Mouse (Mus musculus) G1E (cell line): Measurements from ENCODE around the gene Dmac2. TPM values are rescaled to one million over a fixed set of nuclear protein-coding genes. Genes with fewer than 3 reads are reported as not detected.

Experiments
- ATAC-seq: 2 replicates; pipeline ENCODE4 v1.8.0; 2016; ENCODE audit warnings: mild to moderate bottlenecking; ENCODE audit not compliant: insufficient number of reproducible peaks, poor library complexity, low FRiP score, severe bottlenecking; ENCODE audit errors: extremely low read depth
- DNase-seq: peaks from one replicate; pipeline ENCODE4 v3.0.0; 2012; ENCODE audit warnings: low spot score
- H3K27me3 ChIP-seq: 2 replicates; pipeline ENCODE4 v1.6.1; 2012; ENCODE audit warnings: mild to moderate bottlenecking, low read length, inconsistent platforms; ENCODE audit not compliant: insufficient read depth
- H3K36me3 ChIP-seq: replicated peaks from 2 replicates; pipeline ENCODE3; 2012; ENCODE audit warnings: mild to moderate bottlenecking, inconsistent platforms
- H3K4me1 ChIP-seq: 2 replicates; pipeline ENCODE4 v1.6.1; 2012; ENCODE audit warnings: low read depth, low read length, inconsistent platforms, mixed read lengths; ENCODE audit not compliant: insufficient read depth
- H3K4me3 ChIP-seq: 2 replicates; pipeline ENCODE4 v1.5.1; 2012; ENCODE audit warnings: low read depth, mild to moderate bottlenecking, inconsistent platforms, low read length, moderate library complexity, mixed read lengths
- H3K9me3 ChIP-seq: replicated peaks from 2 replicates; pipeline ENCODE4 v1.6.1; 2012; ENCODE audit warnings: inconsistent platforms
- CTCF ChIP-seq: IDR thresholded peaks from 2 replicates; pipeline ENCODE4 v1.5.1; 2012; ENCODE audit warnings: low read depth, low read length, inconsistent platforms, mixed read lengths
- GATA1 ChIP-seq: IDR thresholded peaks from 2 replicates; pipeline ENCODE4 v1.6.1; 2012; ENCODE audit warnings: borderline replicate concordance, low read length, inconsistent platforms, mixed read lengths
- GATA2 ChIP-seq: IDR thresholded peaks from 2 replicates; pipeline ENCODE4 v1.6.1; 2012; ENCODE audit warnings: low read depth, low read length, inconsistent platforms, borderline replicate concordance
- POLR2AphosphoS5 ChIP-seq: IDR thresholded peaks from 2 replicates; pipeline ENCODE4 v1.6.1; 2012; ENCODE audit warnings: low read depth, low read length, inconsistent platforms; ENCODE audit not compliant: insufficient replicate concordance
- TAL1 ChIP-seq: conservative IDR thresholded peaks from 2 replicates; pipeline ENCODE4 v1.6.1; 2012; ENCODE audit warnings: low read depth, low read length, inconsistent platforms, mixed read lengths
- polyA plus RNA-seq: library from polyadenylated mRNA; stranded (reverse); fragments of >175 nt; gene quantifications from 2 replicates; pipeline ENCODE4 v1.2.3, GENCODE M21; 2012
- total RNA-seq, 2 experiments: library from RNA; stranded (forward) in 1 of 2; stranded (reverse) in 1 of 2; fragments of 200-1000 nt in 1 of 2; fragments of >200 nt in 1 of 2; fragmentation: Nextera tagmentation in 1 of 2; gene quantifications; 2 replicates each; pipeline ENCODE4 v1.2.3; 2014 to 2017

Gene Dmac2
- total and polyA plus RNA-seq, 3 experiments = 17.8 to 34.2 (median 21.3) TPM

DNA sequence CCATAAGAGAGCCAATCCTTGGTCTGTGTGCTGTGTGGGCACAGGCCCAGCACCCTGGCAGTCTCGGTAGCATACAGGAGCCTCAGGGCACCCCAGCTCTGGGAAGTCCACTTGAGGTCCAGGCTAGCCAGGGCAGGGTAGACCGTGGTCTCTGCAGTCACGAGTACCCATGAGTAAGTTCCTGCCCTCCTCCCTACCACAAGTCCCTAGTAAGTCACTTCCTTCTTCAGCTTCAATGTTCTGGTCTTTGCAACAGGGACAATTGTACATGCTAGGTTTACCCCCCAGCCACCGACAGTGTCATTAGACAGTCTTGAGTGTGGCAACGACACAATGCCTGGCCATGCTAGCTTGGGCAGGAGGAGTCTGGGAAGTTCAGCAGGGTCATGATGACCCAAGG, 13.5 kb downstream of the Dmac2 start:
- ATAC-seq (no peak), DNase-seq (no peak)
- Histone ChIP-seq H3K36me3 (peaks cover 77% of the 10 kb centered on the region), H3K4me1 (peaks cover 12% of the 10 kb centered on the region), H3K4me3 (no peak overlapping the region), H3K9me3 (no peaks in the 10 kb centered on the region), H3K27me3 (peaks cover 2% of the 10 kb centered on the region; the same call in 1 of the 2 replicates)
- TF ChIP-seq POLR2AphosphoS5 (no peak), TAL1 (no peak), CTCF (no peak)

GRCm38 (mm10) chr7:25636373-25636772, 17.2 kb downstream of the Dmac2 start:
- Histone ChIP-seq H3K36me3 (peaks cover 74% of the 10 kb centered on the region), H3K9me3 (no peaks in the 10 kb centered on the region), H3K4me3 (no peak overlapping the region), H3K4me1 (no peaks in the 10 kb centered on the region; the same call in 1 of the 2 replicates), H3K27me3 (peaks cover 2% of the 10 kb centered on the region; the same call in 1 of the 2 replicates)
- no peak for ATAC-seq
- no peak for DNase-seq
- TF ChIP-seq GATA1 = no peak
- TF ChIP-seq GATA2 = no peak
- no peak for TF ChIP-seq CTCF
- TF ChIP-seq TAL1 = no peak
- no peak for TF ChIP-seq POLR2AphosphoS5

DNA sequence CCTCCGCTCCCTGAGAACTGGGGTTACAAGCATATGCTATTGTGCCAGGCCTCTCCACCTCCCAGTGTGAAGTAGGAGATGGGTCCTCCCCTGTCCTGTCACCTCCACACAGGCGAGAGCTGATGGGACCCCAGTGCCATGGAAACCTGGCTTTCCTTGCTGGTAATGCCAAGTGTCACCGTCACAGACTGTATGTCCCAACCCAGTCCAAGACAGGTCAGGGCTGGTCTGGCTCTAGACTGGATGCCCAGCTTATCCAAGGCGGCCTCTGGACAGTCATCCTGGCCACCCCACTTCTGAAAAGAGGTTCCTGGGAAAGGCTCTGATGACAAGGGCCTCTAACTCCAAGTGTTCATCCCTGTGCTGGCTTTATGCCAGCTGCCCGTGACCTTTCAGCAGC, 17.9 kb downstream of the Dmac2 start:
- no peak overlapping the region for H3K4me3 ChIP-seq
- H3K9me3 ChIP-seq = no peaks in the 10 kb centered on the region
- TF ChIP-seq CTCF (no peak), POLR2AphosphoS5 (no peak), GATA2 (no peak), GATA1 (no peak), TAL1 (no peak)
- peaks cover 71% of the 10 kb centered on the region for H3K36me3 ChIP-seq
- ATAC-seq (no peak), DNase-seq (no peak)
- peaks cover 2% of the 10 kb centered on the region; the same call in 1 of the 2 replicates for H3K27me3 ChIP-seq
- H3K4me1 ChIP-seq = no peaks in the 10 kb centered on the region; the same call in 1 of the 2 replicates

DNA sequence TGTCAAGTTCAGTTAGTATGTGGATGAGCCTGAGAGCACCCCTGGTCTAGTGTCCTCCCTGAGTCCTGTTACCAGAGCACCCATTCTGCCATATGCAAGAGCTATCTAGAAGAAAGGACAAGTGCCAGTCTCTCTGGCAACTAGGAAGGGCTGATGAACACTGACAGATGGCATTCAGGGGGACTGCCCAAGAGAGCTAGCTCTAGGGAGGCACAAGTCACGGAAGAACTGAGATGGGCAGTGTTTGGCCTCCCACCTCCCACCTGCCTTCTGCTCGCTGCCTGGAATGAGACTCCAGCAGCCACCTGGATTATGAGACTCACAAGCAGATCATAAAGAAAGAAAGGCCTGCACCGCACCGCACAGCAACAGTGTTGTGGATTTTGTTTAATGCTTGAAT, 20.5 kb downstream of the Dmac2 start:
- peaks cover 63% of the 10 kb centered on the region for H3K36me3 ChIP-seq
- peaks cover 8% of the 10 kb centered on the region for H3K9me3 ChIP-seq
- peaks cover 2% of the 10 kb centered on the region; the same call in 1 of the 2 replicates for H3K27me3 ChIP-seq
- ATAC-seq (no peak), DNase-seq (no peak)
- TF ChIP-seq TAL1 = no peak
- TF ChIP-seq GATA2 = no peak
- no peak for TF ChIP-seq POLR2AphosphoS5
- no peak for TF ChIP-seq GATA1
- no peak for TF ChIP-seq CTCF
- H3K4me3 ChIP-seq = no peak overlapping the region
- peaks cover 13% of the 10 kb centered on the region for H3K4me1 ChIP-seq

GRCm38 (mm10) chr7:25644136-25644535, 24.9 kb downstream of the Dmac2 start:
- ATAC-seq (no peak), DNase-seq (no peak)
- no peak for TF ChIP-seq GATA1
- TF ChIP-seq POLR2AphosphoS5 = no peak
- no peak for TF ChIP-seq CTCF
- Histone ChIP-seq H3K4me3 (no peak overlapping the region), H3K27me3 (no peaks in the 10 kb centered on the region), H3K9me3 (peaks cover 8% of the 10 kb centered on the region), H3K4me1 (peaks cover 17% of the 10 kb centered on the region), H3K36me3 (peaks cover 46% of the 10 kb centered on the region)

DNA sequence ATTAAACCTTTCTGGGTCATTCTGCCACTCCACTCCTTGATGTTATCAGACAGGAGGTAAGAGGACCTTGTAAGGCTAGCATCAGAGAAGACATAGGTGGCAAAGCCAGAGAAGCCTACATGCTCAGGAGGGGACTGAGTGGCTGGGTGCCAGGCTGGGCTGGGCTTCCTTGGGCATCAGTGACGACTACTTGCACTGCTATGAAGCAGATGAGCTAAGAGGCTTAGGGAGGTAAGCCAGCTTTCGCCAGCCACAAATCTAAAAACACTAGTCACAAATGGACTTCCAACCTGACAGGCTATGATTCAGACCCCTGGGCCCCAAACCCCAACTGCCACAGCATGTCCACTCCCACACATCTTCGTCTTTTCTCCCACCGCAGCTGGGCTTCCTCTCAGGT, 25.4 kb downstream of the Dmac2 start:
- no peaks in the 10 kb centered on the region for H3K27me3 ChIP-seq
- TF ChIP-seq GATA1 (no peak), CTCF (no peak), GATA2 (no peak), TAL1 (no peak), POLR2AphosphoS5 (no peak)
- H3K9me3 ChIP-seq = peaks cover 8% of the 10 kb centered on the region
- H3K4me3 ChIP-seq = no peak overlapping the region
- ATAC-seq = no peak
- DNase-seq = no peak
- H3K36me3 ChIP-seq = peaks cover 45% of the 10 kb centered on the region
- peaks cover 18% of the 10 kb centered on the region for H3K4me1 ChIP-seq

DNA sequence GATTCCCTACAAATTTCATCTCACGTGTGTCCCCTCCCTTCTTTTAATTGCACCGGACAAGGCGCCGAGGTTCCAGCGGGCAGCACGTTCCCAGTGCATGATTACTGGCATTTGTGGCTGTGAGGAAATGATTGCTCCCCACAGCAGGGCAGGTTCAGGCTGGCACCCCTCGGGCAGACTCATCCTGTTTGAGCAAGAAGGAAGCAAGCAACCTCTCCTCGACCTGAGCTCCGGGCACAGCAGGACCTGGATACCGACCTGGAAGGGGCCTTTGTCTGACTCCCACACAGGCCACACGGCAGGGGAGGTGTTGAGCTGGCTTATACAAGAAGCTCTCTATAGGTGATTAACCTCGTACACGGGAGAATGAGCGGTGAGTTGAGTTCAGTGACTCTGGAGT, 25.9 kb downstream of the Dmac2 start:
- Histone ChIP-seq H3K27me3 (no peaks in the 10 kb centered on the region), H3K36me3 (peaks cover 41% of the 10 kb centered on the region), H3K4me3 (no peak overlapping the region), H3K4me1 (peaks cover 19% of the 10 kb centered on the region), H3K9me3 (peaks cover 8% of the 10 kb centered on the region)
- no peak for DNase-seq
- TF ChIP-seq CTCF (no peak), TAL1 (no peak), POLR2AphosphoS5 (no peak), GATA1 (no peak), GATA2 (no peak)
- no peak for ATAC-seq
